Mouse (Mus musculus) gastrocnemius, postnatal 4 days (tissue): ENCODE data around the gene Sidt2. TPM values are rescaled to one million over a fixed set of nuclear protein-coding genes. Genes with fewer than 3 reads are reported as not detected.
A peak's percentile ranks its signal among the peaks of the same experiment; 100 is the strongest.

Experiments used
- DNase-seq, 2 experiments: peaks; one replicate each; pipeline ENCODE4 v3.0.0; 2021 to 2022; ENCODE audit warnings: low spot score in 2 of 2, mixed read lengths in 2 of 2
- long read RNA-seq, 2 experiments: library from polyadenylated mRNA; stranded (forward); transcript quantifications; one replicate each; pipeline ENCODE4 v2.0.0; 2021
- total RNA-seq, 2 experiments: library from RNA; stranded (reverse); gene quantifications; 2 replicates each; pipeline ENCODE4 v1.2.3; 2021

The Sidt2 gene
- 10 to 100 TPM; 61.5 to 65.5 TPM for total RNA-seq
- long read RNA-seq, experiment 1, full-length matches to known transcripts: 6 of 33 reads
- long read RNA-seq, experiment 1, partial matches to known transcripts: 15 of 33 reads
- long read RNA-seq, experiment 1, other reads (novel, unspliced or antisense): 12 of 33 reads
- long read RNA-seq, experiment 2, full-length matches to known transcripts: 4 of 60 reads
- long read RNA-seq, experiment 2, partial matches to known transcripts: 25 of 60 reads
- long read RNA-seq, experiment 2, other reads (novel, unspliced or antisense): 31 of 60 reads

DNA sequence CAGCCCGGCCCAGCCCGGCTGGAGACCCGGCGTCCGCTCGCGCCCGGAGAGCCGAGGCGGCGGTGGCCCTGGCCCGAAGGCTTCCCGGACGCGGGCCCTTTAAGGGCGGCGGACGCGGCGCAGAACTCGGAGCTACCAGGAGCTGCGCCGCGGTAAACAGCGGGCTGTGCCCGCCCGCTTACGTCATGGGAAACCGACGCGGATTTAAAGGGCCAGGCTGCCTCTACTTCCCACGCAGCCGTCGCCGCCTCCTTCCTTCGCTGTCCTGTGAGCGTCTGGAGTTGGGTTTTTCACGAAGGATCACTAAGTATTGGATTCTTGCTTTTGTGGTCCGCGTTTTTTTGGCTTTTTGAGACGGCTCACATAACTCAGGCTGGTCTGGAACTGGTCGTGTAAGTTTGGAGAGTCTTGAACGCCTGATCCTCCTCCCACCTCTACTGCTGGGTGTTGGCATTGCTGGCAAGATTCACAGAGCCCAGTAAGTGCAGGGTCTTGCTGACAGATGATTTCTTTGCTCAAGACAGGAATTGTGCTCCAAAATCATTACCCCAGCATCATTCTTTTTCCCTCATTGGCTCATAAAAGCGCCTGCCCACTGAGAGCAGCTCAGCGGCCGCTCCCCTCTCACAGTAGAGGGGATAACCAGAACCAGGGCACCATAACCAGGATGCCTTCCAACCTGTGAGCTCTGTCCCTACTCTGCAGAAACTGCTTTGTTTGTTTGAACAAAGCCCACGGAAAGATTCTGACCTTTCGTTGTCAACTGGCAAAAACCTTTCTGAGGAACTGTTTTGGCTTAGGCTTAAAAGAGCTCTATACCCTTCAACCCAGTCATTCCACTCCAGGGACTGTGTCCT, at the start of gene Sidt2:
Gene Sidt2, minus strand, starts transcription at position 152 of the 857 bp plus-strand sequence.
- peak; percentile 70 to 90 for DNase-seq

DNA sequence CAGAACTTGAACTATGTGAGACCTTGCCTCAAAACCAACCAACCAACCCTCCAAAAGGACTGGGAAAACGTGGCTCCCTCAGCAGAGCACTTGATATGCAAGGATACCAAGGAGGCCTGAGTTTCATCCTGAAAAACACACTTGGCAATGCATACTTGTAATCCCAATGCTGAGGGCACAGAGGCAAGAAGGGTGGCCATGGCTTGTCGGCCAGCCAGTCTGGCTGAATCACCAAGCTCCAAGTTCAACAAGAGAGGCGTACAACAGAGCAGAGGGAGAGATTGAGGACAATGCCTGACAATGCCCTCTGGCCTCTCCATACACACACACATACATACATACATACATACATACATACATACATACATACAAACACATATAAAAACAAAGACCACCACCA, 49.5 kb upstream of the Sidt2 start:
- DNase-seq: no peak

DNA sequence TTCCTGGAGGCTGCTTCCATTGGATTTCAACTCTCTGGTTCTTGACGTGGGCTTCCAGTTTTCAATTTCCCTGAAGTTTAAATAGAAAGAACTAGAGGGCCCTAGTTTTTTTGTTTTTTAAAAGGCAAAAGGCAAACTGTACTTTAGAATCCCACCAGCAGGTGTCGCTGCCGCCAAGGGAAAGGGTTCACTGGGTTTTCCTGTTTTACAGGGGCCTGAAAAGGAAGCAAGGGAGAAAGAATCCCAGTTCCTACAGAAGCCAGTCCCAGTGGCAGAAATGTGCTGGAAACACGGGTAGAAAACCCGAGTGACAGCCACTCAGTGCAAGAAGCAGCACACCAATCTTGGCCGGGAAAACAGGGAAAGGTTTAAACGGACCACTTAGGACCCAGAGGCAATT, 48.7 kb upstream of the Sidt2 start:
- DNase-seq: peak; percentile 64 to 78

DNA sequence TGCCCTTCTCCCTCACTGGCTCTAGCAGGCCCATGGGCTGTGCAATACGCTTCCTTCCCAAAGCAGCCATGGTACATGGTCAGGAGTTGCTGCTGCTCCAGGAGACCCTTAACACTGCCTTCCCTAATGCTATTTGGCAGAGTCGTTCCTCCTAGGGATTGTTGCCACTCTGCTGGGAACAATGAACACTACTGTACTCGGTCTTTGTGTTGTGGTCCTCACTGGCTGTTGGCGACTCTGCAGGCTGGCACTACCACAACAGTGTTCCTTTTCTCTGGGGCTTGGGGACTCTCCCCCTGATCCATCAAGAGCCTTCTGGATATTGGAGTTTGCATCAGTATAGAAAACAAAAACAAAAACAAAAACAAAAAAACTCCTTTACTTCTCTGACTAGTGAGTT, 44.0 kb upstream of the Sidt2 start:
- no peak for DNase-seq

DNA sequence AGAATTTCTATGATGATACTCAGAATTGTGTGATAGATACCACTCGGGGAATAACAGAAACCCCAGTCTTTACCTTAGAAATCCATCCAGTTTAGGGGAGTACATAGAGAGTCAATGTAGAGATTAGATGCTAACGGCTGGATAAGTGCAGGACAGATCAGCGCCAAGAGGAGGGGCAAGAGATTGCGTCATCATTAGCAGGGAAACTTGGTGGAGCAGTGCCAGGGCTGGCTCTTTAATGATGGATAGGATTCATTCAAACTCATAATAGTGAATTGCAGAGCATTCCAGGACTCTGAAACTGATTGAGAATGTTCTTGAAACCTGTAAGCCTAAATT, 30.1 kb upstream of the Sidt2 start:
- DNase-seq: peak; percentile 47 to 75

DNA sequence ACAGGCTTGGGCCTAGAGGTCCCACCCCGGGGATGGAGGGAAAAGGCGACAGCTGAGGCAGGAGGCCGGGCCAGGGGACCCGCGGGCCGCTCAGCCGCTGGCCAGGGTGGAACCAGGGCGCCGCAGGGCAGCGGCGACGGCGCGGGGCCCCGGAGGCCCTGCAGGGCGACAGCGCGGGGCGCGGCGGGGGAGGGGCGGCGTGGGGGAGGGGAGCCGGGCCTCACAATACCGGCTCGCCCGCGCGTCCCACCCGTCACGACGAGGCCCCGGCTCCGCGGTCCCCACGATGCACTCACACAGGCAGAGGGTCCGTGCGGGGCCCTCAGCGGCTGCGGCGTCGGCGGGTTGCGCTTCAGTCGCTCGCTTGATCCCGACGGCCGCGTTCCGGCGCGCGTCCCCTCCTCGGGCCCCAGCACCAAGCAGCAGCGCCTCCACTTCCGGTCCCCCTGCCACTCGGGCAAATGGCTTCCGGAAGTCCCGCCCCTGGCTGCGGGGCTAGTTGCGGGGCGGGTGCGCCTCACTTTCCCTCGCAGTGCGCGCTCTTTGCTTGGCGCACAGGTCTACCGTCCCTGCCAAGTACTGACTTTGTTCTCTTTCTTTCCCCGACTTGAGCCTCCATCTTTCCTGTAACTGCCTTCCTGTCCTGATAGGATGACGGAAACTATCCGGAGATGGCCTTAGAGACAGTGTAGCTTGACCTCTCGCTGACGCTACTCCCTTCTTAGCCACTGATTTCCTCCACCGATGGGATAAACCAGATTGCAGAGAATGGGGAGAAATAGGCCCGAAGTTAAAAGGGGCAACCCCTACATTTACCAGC, 29.6 kb upstream of the Sidt2 start:
- peak; percentile 77 to 92 for DNase-seq

DNA sequence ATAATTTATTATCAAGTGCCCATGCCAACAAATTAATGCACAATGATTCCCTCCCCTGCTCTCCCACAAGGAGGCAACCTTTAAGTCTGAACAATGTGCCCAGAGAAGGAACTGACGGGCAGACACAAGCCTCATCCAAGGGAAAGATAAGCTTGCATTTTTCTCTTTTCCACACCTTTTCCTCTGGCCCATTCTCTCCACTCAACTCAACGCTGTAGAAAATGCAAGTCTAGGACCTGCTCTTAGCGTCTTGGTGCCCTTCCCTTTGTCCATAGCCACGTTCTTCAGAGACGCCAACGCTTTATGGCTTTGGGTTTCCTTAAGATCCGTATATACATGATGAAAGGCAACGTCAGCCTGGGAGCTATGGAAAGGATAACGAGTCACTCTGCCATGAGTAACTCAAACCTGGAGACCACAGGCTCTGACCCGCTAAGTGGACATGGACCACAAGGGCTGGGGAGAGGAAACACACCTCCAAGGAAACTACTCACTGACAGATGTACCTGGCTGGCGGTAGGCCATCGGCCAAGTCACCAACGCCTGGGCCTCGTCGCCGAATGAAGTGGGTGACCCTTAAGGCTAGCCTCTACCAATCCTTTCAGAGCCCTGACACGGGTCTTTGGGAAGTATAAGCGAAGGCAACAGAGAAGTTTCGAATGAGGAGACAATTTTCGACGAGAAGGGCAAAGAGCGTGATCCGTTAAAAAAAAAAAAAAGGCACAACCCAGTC, 28.8 kb upstream of the Sidt2 start:
- peak in 1 of 2 experiments; percentile 29 for DNase-seq

DNA sequence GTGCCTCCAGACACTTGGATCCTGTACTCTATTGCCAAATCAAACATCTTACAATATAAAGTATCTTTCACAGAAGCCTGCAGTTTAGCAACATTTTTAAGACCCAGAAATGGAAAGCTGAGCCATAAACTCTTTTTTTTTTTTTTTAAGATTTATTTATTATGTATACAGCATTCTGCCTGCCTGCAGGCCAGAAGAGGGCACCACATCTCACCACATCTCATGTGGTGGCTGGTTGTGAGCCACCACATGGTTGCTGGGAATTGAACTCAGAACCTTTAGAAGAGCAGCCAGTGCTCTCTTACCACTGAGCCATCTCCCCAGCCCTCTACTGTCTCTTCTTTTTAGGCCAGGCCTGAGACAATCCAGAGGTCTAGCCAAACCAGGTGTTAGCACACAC, 26.3 kb upstream of the Sidt2 start:
- DNase-seq: no peak

DNA sequence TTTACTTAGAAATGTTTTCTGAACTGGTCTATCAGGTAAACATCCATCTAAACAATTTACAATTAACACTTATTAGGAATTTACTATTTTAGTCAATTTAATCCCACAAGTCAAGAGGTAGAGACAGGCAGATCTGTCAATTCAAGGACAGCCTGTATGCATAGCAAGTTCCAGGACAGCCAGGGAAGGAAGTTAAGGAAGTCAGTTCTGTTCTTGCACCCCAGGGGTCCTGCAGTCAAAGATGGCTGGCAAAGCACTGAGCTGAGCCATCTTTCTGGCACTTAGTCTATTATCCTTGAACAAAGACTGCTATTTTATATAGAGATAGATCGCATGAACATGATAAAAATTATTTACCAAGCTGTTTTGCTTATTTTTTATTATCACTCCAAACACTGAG, 25.6 kb upstream of the Sidt2 start:
- no peak for DNase-seq

DNA sequence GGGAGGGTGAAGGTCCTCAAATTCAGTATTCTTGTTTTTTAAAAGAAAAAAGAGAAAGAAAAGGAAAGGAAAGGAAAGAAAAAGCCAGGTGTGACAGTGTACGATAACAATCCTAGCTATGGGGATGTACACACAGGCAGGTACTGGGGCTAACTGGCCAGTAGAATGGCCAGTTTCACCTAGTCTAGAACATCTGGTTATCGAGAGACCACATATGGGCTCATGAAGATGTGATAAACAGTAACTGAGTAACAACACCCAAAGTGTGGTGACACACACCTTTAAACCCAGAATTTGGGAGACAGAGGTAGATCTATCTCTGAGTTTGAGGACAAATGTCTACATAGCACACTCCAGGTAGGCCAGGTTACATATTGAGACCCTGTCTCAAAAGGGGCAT, 24.7 kb upstream of the Sidt2 start:
- no peak for DNase-seq

DNA sequence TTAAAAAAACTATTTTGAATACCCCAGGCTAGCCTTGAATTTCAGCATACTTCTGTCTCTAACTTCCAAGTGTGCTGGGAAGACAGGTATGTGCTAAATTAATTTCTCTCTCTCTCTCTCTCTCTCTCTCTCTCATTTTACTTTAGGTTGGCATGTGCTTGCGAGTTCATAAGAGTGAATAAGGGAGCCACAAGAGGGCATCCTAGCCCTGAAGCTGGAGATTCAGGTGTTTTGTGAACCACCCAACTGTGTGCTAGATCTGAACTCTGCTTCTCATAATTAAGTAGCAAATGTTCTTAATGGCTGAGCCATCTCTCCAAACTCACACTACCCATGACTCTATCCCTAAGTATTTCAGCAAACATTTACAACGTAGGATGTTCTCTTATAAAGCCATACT, 21.8 kb upstream of the Sidt2 start:
- DNase-seq: no peak

DNA sequence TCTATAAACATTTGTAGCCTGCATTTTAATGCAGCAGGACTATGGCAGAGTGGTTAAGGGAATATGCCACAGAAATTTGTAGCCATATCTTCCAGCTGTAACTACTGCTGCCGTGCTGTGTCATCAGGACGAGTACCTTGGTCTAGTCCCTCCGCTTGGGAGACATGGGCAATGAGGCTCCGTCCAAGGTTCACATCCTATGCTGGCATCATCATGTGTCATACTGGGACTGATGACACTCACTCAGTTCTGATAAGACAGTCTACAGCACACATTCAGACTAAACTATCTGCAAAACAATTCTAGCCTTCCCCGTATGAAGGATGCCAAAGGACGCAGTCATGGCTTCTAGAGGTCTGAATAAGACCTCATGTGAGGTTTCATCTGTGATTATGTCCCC, 8.5 kb upstream of the Sidt2 start:
- no peak for DNase-seq

DNA sequence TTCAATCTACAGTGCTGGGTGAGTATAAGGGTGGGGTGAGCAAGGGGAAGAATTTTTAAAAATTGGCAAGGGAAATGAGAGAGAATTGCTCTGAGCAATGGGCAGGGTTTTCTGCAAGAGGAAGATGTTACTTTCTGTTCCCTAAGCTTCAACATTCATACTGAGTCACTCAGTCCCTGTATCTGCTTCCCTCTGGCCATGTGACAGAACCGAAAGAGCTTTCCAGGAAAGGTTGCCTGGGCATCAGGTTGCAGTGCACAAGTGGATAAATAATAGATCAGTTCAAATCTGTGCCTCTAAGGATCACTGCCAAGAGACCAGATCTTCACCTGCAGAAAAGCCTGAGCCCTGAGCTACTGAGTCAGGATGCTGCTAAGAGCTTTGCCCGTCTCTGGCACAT, 6.8 kb upstream of the Sidt2 start:
- no peak for DNase-seq

DNA sequence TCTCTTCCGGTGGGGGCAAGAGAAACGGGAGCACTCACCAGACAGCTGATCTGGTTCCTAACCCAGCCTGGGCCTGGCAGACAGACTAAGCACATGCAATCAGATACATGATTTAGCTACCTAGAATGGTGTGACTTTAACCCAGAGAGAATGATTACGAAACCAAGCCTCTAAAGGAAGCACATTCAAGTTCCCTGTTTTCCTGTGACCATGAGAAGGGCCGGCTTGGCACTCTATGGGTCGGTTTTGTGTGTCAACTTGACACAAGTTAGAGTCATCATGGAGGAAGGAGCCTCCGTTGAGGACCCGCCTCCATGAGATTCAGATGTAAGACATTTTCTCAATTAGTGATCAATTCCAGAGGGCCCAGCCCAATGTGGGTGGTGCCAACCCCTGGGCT, 4.6 kb upstream of the Sidt2 start:
- DNase-seq: no peak

DNA sequence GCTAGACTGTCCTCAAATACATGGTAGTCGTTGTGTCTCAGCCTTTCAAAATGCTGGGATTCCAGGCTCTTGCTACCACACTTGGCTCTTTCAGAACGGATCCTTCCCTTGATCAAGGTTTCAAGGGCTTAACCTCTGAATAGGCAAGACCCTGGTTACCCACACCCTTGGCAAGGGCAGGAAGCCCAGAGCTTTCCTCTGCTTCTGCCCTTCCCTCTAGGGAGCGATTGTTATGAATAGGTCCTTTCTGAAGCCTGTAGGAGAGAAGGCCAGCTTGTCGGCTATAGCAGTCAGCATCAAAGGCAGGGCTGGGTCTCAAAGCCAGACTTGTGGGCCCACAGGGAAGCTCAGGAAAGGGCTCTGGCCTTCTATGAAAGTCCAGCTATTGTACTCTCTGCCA, 3.8 kb upstream of the Sidt2 start:
- no peak for DNase-seq

DNA sequence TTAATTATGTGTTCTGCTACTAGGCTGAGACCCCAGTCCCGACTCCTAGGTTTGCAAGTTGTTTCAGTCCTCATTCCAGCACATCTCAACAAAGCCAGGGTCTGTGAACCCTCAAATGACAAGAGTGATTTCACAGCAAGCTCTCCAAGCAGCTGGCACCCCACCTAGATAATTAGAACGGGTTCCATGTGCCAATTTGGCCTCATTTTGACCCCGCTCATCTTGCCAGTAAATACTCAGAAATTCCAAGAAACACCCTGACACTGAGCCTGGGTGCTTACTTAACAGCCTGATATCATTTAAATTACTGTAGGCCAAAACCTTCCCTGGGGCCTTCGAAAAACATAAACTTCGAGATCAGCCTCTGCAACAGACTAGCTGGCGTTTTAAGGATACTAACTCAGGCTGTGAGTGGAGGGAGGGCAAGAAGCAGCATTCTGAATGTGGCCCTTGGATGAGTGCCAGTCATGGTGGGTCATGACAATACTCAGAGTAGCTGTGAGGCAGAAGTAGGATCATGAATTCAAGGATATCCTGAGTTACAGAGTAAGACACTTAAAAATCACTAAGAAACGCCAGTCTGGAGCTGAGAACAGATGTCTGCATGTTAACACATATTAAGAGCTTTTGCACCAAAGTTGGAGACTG, 3.1 kb upstream of the Sidt2 start:
- no peak for DNase-seq

DNA sequence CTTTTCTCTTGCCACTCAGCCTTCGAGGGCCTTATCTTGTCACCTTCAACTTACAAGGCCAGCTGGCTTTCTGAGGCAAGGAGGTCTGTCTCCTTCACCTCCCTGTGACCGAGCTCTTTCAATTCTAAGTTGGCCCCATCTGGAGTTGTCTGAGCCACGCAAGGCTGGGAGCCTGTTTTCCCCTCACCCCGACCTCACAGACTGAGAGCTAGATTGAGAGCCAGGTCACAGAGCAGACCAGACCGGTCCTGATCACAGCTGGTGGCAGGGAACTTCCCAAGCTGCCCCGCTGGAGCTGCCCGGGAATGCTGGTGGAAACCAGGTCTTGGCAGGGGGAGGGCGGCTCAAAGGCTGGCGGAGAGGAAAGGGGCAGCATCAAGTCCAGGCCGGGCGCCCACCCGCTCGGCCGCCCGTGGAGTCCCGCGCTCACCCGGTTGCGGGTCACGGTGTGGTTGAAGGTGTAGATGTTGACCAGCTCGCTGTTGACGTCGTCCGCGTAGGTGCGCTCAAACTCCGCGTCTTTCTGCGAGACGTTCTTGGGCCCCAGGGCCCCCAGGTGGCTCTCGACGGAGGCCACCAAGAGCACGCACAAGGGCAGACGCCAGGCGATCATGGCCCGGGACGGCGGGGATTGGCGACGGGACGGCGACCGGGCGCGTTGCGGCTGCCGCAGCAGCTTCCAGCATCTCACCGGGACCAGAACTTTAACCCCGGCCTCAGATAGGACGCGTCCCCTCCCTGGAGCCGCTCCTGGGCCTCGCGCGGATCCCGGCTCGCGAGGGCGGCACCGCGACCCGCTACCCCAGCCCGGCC, 558 bp downstream of the Sidt2 start:
- peak in 1 of 2 experiments; percentile 63 for DNase-seq

DNA sequence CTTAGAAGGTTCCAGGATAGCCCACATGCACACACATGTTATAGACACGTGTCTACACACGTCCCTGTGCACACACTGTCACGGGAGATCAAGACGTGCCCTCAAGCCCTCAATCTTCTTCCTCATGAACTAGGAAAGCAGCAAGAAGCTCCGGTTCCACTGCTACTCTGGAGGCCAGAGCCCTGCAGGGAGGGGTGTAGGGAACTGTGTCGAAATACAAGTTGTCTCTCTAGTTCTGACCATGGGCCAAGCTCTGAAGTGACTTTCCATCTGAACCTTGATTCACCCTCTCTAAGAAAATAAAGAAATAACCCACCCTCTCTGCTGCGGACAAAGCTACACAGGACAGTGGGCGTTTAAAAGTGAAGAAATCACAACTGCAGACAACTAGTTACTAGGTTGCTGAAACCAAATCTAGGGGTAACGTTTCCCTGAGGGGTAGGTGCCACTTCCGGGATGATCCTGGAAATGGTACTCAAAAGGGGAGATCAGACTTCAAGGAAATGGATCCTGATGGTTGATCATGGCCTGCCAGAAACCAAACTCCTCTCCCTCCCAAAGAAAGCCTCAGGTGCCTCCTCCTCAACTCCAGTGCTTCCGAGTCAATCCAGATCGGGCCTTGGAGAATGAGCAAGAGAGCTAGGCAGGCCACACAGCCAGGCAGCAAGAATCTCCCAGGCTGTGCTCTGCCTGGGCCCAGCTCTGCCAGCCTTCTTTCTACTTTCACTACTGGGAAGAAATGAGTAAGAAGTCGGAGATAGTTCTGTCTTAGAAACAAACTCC, 1.4 kb downstream of the Sidt2 start:
- peak in 1 of 2 experiments; percentile 17 for DNase-seq

DNA sequence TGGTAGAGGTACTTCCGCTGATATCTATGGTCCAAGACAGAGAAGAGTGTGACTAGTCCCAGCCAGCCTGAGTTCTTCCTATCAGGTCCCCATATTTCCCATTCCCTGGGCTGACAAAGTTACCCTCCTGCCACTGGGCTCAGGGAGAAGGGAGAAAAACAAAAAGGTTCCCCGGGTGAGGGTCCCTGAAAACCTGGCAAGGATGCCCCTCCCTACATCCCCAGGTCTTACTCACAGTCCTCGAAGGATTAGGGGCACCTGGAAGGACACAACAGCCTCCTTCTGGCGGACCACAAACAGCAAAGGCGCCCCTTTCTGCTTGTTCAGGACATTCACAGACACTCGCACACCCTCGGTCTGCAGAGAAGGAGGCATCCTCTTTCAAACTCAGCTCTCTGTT, 2.2 kb downstream of the Sidt2 start:
- DNase-seq: peak in 1 of 2 experiments; percentile 5
